Mouse (Mus musculus) urinary bladder, postnatal 36 days (tissue): ENCODE results near the gene Kat5.
A peak's percentile ranks its signal among the peaks of the same experiment; 100 is the strongest.

ENCODE experiments used
- DNase-seq, 2 experiments: peaks; one replicate each; pipeline ENCODE4 v3.0.0; 2022; ENCODE audit warnings: low spot score in 2 of 2, mixed read lengths in 1 of 2

Kat5 gene

GRCm38 (mm10) chr19:5609547-5610404, at the start of gene Kat5:
TSS of gene Kat5 (minus strand) at chr19:5610237.
- peak; percentile 90 to 94 for DNase-seq

GRCm38 (mm10) chr19:5654720-5655298, 44.8 kb upstream of the Kat5 start:
- no peak for DNase-seq

GRCm38 (mm10) chr19:5653969-5654719, 44.1 kb upstream of the Kat5 start:
- no peak for DNase-seq

- no peak for DNase-seq
Measured at GRCm38 (mm10) chr19:5652570-5652969, 42.5 kb upstream of the Kat5 start.

GRCm38 (mm10) chr19:5651502-5652274, 41.7 kb upstream of the Kat5 start:
- DNase-seq = no peak

GRCm38 (mm10) chr19:5649298-5649741, 39.3 kb upstream of the Kat5 start:
- peak in 1 of 2 experiments; percentile 43 for DNase-seq

- peak; percentile 66 to 82 for DNase-seq
Measured at GRCm38 (mm10) chr19:5648401-5649297, 38.6 kb upstream of the Kat5 start.

- DNase-seq = no peak
Measured at GRCm38 (mm10) chr19:5647791-5648190, 37.8 kb upstream of the Kat5 start.

- no peak for DNase-seq
Measured at GRCm38 (mm10) chr19:5646731-5647330, 36.8 kb upstream of the Kat5 start.

GRCm38 (mm10) chr19:5645280-5645679, 35.2 kb upstream of the Kat5 start:
- DNase-seq = no peak

- DNase-seq = no peak
Measured at GRCm38 (mm10) chr19:5641641-5642040, 31.6 kb upstream of the Kat5 start.

GRCm38 (mm10) chr19:5641021-5641420, 31.0 kb upstream of the Kat5 start:
- DNase-seq = no peak

- DNase-seq = no peak
Measured at GRCm38 (mm10) chr19:5640339-5640738, 30.3 kb upstream of the Kat5 start.

- no peak for DNase-seq
Measured at GRCm38 (mm10) chr19:5638416-5639005, 28.5 kb upstream of the Kat5 start.

- DNase-seq = peak; percentile 88 to 94
Measured at GRCm38 (mm10) chr19:5637069-5638047, 27.3 kb upstream of the Kat5 start, which contains the start of gene Rela. TSS of gene Rela (plus strand) at chr19:5637483.

- no peak for DNase-seq
Measured at GRCm38 (mm10) chr19:5636571-5637041, 26.6 kb upstream of the Kat5 start.

GRCm38 (mm10) chr19:5636036-5636570, 26.1 kb upstream of the Kat5 start:
- no peak for DNase-seq

GRCm38 (mm10) chr19:5632120-5632519, 22.1 kb upstream of the Kat5 start:
- DNase-seq = no peak
